7 mouse cellular contexts compared by ENCODE assay signal in the genomic region with DNA sequence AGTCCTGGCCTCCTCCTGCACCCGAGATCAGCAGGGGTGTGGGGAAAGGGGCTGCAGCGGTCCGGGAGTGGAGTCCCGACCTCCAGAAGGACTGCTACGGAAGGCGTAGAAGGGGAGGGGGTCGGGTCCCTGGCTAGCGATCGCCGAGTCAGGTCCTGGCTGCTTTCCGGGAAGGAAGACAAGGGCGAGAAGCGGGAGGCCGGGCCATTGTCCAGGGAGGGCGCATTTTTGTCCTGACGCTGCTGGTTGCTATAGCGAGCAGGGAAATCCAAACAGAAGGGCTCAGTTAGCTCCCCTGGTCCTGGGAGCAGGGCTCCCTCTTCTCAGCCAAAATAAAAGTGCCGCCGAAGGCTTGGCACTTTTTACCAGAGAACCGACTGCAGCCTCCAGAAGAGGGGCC. TPM values are rescaled to one million over a fixed set of nuclear protein-coding genes. Genes with fewer than 3 reads are reported as not detected.
DNase-seq lines count a peak whose midpoint lies in the region; ATAC-seq lines count a peak whose summit lies in the region.

No protein-coding gene starts in this region.

- 0 out of 2 replicates have a peak overlapping the region, but pooled peaks have one; percentile 0 for H3K4me3 ChIP-seq in lung, embryonic 15.5 days
- peak overlapping the region; percentile 51 for H3K4me3 ChIP-seq in forebrain, embryonic 10.5 days
- peak overlapping the region; percentile 49 for H3K4me3 ChIP-seq in midbrain, embryonic 15.5 days

- peaks cover 20% of the 10 kb centered on the region for H3K4me1 ChIP-seq in lung, embryonic 15.5 days
- peaks cover 97% of the 10 kb centered on the region for H3K4me1 ChIP-seq in forebrain, embryonic 10.5 days
- H3K4me1 ChIP-seq in midbrain, embryonic 15.5 days: peaks cover 43% of the 10 kb centered on the region

- H3K27me3 ChIP-seq in lung, embryonic 15.5 days: peaks cover 93% of the 10 kb centered on the region
- H3K27me3 ChIP-seq in forebrain, embryonic 10.5 days (ENCODE audit: poor library complexity, severe bottlenecking): peaks cover 100% of the 10 kb centered on the region
- no peaks in the 10 kb centered on the region for H3K27me3 ChIP-seq in midbrain, embryonic 15.5 days (replicated peaks)

- H3K27ac ChIP-seq in lung, embryonic 15.5 days: no peak overlapping the region
- H3K27ac ChIP-seq in forebrain, embryonic 10.5 days: peak overlapping the region; percentile 98
- peak overlapping the region; percentile 83 for H3K27ac ChIP-seq in midbrain, embryonic 15.5 days

- DNase-seq in lung, postnatal 14 days: no peak
- DNase-seq in forebrain, embryonic 10.5 days (ENCODE audit: extremely low spot score, low spot score): peak; percentile 84
- DNase-seq in layer of hippocampus, postnatal 25 days (ENCODE audit: extremely low spot score in 1 of 2, low spot score in 1 of 2): peak; percentile 19 to 58
- no peak for DNase-seq in urinary bladder, postnatal 4 days (ENCODE audit: low spot score in 2 of 2)
- DNase-seq in c-Kit-positive CD71-positive TER-119-positive erythroid progenitor cells, embryonic 14.5 days (ENCODE audit: low spot score): no peak

- WGBS in lung, embryonic 15.5 days: 3% methylated on average over 20 of the region's 20 CpGs
- 0% methylated on average over 20 of the region's 20 CpGs for WGBS in forebrain, embryonic 10.5 days
- WGBS in midbrain, embryonic 15.5 days: 1% methylated on average over 19 of the region's 20 CpGs

- H3K9me3 ChIP-seq in lung, embryonic 15.5 days: no peaks in the 10 kb centered on the region
- no peaks in the 10 kb centered on the region for H3K9me3 ChIP-seq in forebrain, embryonic 10.5 days
- H3K9me3 ChIP-seq in midbrain, embryonic 15.5 days: no peaks in the 10 kb centered on the region

- no peak overlapping the region for H3K9ac ChIP-seq in lung, embryonic 15.5 days
- peak overlapping the region; percentile 54 for H3K9ac ChIP-seq in midbrain, embryonic 15.5 days

- ATAC-seq in lung, embryonic 15.5 days (ENCODE audit: borderline replicate concordance, extremely low read depth, low FRiP score, low TSS enrichment): no peak
- peak; percentile 25 for ATAC-seq in midbrain, embryonic 15.5 days (replicated peaks)

- peak overlapping the region; percentile 30 for H3K4me2 ChIP-seq in lung, embryonic 15.5 days
- H3K4me2 ChIP-seq in midbrain, embryonic 15.5 days: peak overlapping the region; percentile 78

- no peaks in the 10 kb centered on the region for H3K36me3 ChIP-seq in lung, embryonic 15.5 days
- no peaks in the 10 kb centered on the region for H3K36me3 ChIP-seq in forebrain, embryonic 10.5 days (replicated peaks)
- no peaks in the 10 kb centered on the region for H3K36me3 ChIP-seq in midbrain, embryonic 15.5 days (replicated peaks)

RNA-seq across cellular contexts. Expression of a gene that starts 6.8 kb away (rescaled TPM):
- polyA plus RNA-seq in lung, embryonic 15.5 days (2015; fragmentation: Nextera tagmentation; extraction: Ambion mirVana): 0.05 and 0.06 TPM in 2 replicates
- polyA plus RNA-seq in forebrain, embryonic 10.5 days (2016; fragmentation: Nextera tagmentation; extraction: Ambion mirVana): 13.3 and 14.6 TPM in 2 replicates
- total RNA-seq in layer of hippocampus, postnatal 25 days (2021): 10 to 100 TPM in 1 of 2 experiments, 1 to 10 TPM in 1; 9.6 to 10.2 TPM
- polyA plus RNA-seq in midbrain, embryonic 15.5 days (2015; fragmentation: Nextera tagmentation; extraction: Ambion mirVana): 43.0 and 44.0 TPM in 2 replicates

Comparison
In these comparisons a context has a peak if more than half of its experiments do, and no peak if none do; other contexts are left out.
1. H3K4me3 ChIP-seq: peak in every context shown above with its lines; median percentile 51 in forebrain, embryonic 10.5 days; 49 in midbrain, embryonic 15.5 days; 0 in lung, embryonic 15.5 days.
2. DNase-seq: peak in forebrain, embryonic 10.5 days (single experiment) and layer of hippocampus, postnatal 25 days (2 of 2); none in lung, postnatal 14 days (single experiment), urinary bladder, postnatal 4 days (0 of 2) and c-Kit-positive CD71-positive TER-119-positive erythroid progenitor cells, embryonic 14.5 days (single experiment).
3. RNA of a gene that starts 6.8 kb away (polyA plus RNA-seq): 43.0 to 44.0 TPM in midbrain, embryonic 15.5 days and 13.3 to 14.6 TPM in forebrain, embryonic 10.5 days; 0.05 to 0.06 TPM in lung, embryonic 15.5 days; every median in the first group is over 10 times any median in the second.